Mouse (Mus musculus) erythroblast, embryonic 14.5 days (primary cell): ENCODE measurements at regions not wholly inside any gene's neighbourhood (a gene's known extent, or its start where the extent isn't known, plus 50 kb on each side); places are given as distances from the start of the nearest gene placed in this dataset.

ENCODE experiments used
- GATA1 ChIP-seq: IDR thresholded peaks from 2 replicates; pipeline ENCODE4 v1.6.1; 2012; ENCODE audit warnings: low read length, inconsistent platforms, mixed read lengths
- TAL1 ChIP-seq: IDR thresholded peaks from 3 replicates; pipeline ENCODE4 v1.6.1; 2012; ENCODE audit warnings: low read length, inconsistent platforms, mixed read lengths

- no peak for TF ChIP-seq GATA1
- no peak for TF ChIP-seq TAL1
These were observed 319.7 kb upstream of the Pik3r1 start for GRCm38 (mm10) chr13:102087766-102088165.
